Mouse (Mus musculus) fibroblast of lung, adult 2 months (primary cell): ENCODE results near the gene Dusp12.
A peak's percentile ranks its signal among the peaks of the same experiment; 100 is the strongest.

Source experiments
- DNase-seq: peaks from one replicate; pipeline ENCODE4 v3.0.0-alpha.2; 2011; ENCODE audit warnings: low read depth

Gene Dusp12

DNA sequence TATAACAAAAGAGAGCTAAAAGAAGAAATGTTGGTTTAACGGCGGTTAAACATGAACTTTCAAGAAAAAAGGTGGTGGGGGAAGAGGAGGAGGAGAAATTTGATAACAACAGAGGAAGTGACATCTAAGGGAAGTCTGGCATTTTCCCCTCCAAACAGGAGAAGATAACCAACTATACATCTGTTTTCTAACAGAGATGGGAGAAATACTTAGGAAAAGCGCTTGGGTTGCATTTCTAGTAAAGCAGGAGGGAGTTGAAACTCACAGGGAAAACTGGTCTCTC, 23.0 kb downstream of the Dusp12 start:
- DNase-seq = no peak

DNA sequence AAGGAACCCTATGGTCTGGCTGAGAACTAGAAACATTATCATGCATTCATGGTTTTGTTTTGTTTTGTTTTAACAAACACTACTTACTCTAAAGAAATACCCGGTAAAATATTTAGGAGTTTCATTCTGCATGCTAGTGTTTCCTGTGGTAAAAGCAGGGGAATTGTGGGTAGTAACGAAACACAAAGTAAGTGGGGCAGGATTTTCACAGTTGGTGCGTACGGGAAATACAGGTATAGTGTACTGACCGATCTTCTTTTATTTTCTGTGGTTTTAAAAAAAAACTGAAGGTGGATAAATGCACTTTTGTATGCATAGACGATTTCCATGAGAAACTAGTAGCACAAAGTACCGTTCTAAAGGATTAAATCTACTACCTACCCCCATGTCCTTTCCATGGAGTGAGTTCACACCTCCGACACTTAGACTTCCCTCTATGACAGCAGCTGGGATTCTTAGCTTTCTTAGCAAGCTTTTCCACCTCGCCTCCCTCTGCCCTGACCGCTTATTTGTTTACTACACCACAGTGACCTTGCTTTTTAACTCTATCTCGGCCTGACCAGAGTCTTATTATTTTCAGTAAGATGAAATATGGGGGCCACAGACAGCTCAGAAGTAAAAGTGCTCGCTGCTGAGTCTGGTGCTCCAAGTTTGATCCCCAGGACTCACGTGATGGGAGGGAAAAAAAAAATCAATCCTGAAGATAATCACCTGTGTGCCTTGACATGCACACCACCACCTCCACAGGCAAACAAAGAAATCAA, 23.5 kb downstream of the Dusp12 start:
- no peak for DNase-seq

DNA sequence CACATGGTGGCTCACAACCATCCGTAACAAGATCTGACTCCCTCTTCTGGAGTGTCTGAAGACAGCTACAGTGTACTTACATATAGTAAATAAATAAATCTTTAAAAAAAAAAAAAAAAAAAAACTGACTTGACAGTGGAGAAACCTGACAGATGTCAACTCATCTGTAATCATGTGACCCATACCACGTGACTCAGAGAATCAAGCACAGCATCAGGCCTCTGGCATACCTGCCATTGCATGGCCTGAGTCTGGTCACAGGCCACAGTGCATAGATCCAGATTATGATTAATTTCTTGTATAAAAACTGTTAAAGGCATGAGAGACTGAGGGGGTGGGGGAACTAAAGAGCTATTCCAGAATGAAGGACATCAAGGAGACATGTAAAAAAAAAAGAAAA, 26.5 kb downstream of the Dusp12 start:
- DNase-seq = no peak

GRCm38 (mm10) chr1:170857369-170857768, 28.0 kb downstream of the Dusp12 start:
- DNase-seq = no peak

DNA sequence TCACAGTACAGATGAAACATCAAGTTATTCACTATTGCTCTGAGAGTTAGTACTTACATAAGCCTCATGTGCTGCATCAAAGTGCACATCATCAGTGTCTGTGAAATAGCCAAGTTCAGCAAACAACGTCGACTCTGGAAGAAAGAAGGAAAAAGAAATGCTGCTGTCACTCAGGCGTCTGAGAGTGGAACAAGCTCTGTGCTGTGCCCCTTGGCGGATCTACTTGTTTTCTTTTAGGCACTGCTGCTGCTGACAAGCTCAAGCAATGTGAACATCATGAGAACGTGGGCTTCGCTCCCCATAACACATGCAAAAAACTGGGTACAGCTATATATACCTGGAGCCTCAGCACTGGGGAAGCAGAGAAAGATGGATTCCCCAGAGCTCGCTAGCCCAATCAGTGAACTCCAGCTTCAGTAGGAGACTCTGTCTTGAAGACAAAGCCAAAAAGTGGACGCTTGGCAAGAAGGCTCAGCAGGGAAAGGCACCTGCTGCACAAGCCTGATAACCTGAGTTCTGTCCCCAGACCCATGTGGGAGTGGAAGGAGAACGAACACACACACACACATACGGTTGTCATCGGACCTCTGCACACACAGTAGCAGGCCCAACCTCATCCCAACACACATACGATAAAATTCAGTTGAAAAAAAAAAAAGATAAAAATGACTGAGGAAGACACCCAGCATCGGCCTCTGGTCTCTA, 30.1 kb downstream of the Dusp12 start:
- DNase-seq = no peak

- no peak for DNase-seq
Observed at GRCm38 (mm10) chr1:170853604-170854003, 31.7 kb downstream of the Dusp12 start.

DNA sequence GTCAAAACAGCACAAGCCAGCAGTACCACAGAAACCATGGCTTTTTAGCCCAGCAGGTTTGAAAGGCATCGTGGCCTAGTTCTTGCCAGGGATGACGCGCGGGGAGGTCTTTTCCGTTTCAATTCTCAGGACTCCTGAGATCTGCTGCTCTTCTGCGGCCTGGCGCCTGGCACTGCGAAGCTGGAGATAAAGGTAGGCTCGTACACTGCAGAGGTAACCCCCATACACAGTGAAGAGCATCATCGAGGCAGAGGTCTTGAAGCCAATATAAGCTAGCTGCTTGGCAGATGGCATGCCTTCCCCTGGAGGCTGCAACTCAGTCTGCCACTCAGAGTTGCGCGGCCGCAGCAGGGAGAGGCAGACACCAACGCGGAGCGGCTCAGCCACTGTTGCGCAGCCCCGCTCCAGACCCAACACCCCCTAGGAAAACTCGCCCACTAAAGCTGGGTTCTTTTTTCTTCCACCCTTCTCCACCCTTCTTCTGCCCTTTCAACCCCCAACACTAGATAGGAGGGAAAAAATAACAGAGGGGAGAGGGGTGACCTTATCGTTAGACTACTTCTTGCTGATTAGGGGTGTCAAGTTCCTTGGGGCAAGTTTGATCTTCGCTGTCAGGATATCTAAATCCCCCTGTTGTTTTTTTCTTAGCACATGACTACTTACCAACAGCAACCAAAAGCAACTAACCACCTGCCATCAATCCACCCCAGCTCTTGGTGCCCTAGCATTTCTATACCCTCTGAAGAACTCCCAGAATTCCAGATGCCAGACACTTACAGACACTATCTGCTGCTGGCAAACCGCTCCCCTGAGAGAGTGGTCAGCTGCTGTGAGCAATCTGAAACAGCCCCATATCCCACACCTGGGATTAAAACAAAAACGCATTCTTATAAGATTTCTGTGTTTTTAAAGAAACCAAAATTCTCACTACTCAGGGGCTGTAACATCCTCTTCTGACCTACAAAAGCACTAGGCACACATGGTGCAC, 34.4 kb downstream of the Dusp12 start:
- DNase-seq = no peak

- DNase-seq = no peak
Observed at GRCm38 (mm10) chr1:170850007-170850406, 35.3 kb downstream of the Dusp12 start.

DNA sequence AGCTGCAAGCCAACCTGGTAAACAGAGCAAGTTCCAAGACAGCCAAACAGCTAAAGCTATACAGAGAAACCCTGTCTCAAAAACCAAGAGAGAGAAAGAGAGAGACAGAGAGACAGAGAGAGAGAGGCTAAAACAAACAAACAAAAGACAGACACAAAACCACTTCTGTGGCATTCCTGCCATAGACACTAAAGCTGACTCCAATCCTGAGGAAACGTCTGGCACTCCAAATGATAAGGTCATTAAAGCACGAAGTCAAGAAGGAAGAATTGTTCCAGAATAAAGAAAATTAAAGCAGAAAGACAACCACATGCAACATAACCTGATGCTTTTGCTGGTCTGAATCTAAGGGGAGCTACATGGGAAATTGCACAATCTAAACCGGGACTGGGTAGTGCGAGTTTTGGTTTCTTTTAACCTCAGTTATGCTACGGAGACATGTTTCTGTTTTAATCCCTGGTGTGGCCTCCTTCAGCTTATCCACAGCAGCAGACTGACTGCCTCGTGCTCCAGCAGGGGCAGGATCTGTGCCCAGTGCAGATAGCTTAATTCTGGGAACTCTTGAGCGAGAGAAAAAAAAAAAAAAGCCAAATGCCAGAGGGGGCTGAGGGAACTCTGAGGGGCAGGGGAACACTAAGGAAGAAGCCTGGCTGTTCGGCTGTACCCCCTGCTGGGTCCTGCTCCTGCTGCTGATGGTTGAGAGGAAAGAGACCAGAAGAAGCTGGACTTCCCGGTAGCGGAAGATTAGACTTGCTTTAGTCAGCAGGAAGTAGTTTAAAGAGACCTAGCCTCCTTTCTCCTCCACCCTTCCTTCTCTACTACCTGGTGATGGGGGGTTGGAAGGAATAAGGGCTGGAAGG, 39.7 kb downstream of the Dusp12 start:
- peak; percentile 37 for DNase-seq

- peak; percentile 17 for DNase-seq
Observed at GRCm38 (mm10) chr1:170844380-170844779, 41.0 kb downstream of the Dusp12 start.

DNA sequence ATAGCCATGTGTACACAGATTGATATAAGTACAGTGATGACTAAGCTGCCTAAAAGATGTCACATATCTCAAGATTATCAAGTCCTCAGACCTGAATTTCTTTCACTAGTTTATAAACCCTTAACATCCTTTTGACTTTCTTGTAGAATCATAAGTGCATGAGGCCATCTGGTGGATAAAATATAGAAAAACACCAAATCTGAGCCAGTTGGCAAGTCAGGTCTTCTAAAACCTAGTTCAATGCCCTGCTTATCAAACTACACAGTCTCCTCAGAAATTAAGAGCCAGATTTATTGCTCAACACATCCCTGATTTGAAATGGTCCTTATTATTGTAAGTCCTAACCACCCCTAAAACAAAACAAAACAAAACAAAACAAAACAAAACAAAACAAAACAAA, 45.7 kb downstream of the Dusp12 start:
- DNase-seq = peak; percentile 36

DNA sequence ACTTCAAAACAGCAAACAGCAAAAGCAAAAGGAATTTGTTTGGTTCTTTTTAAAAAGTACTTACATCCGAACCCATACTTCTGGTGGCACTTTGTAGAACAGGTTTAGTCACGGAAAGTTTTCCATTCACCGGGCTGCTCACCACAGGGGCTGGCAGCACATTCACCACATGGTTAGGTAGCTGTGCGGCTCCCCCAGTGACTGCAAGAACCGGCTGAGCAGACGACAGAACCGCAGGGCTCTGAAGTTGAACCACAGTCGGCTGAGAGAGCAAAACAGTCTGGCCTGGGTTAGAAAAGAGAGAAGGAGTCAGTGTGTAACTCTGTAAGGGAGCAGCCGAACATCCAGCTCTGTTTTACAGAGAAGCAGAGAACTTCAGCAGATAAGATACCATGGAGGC, 50.6 kb downstream of the Dusp12 start:
- peak; percentile 45 for DNase-seq

GRCm38 (mm10) chr1:170829781-170830180, 55.6 kb downstream of the Dusp12 start:
- DNase-seq = peak; percentile 8

DNA sequence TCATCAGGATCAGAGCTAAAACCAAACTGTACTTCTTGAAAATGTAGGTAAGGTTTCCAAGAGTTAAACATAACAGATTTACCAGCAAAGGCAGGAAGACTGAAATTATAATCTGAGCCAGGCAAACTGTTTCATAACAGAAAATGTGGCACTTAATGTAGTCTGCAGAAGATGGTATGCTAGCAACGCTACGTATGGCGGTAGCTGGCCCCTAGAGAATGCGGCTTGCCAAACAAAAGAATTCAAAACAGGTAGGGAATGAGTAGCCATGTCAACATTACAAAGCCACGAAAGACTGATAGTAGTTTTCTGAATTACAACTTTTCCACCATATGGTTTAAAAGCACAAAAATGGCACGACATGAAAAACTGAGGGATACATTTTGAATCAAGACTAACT, 56.0 kb downstream of the Dusp12 start:
- DNase-seq = no peak
